Mouse (Mus musculus) intestine, embryonic 15.5 days (tissue): ENCODE measurements around the gene Nusap1. TPM values are rescaled to one million over a fixed set of nuclear protein-coding genes. Genes with fewer than 3 reads are reported as not detected.

Source experiments
- polyA plus RNA-seq: library from polyadenylated mRNA; unstranded; fragments of >200 nt; fragmentation: Nextera tagmentation; extraction: Ambion mirVana; gene quantifications from 2 replicates; pipeline ENCODE4 v1.2.1, GENCODE M21; 2015

The Nusap1 gene
- polyA plus RNA-seq, 1 experiment from 2014 or later = 65.4 TPM

Other genes with a start within 250 kb of the Nusap1 start
- 4.0 and 4.4 TPM in 2 replicates for gene Ino80, start 140.6 kb upstream of the Nusap1 start, polyA plus RNA-seq
- 0.18 and 0.25 TPM in 2 replicates for gene Exd1, start 70.7 kb upstream of the Nusap1 start, polyA plus RNA-seq
- gene Chp1, start 70.6 kb upstream of the Nusap1 start, polyA plus RNA-seq = 53.6 and 54.9 TPM in 2 replicates
- gene Oip5, start 171 bp downstream of the Nusap1 start, polyA plus RNA-seq = 21.0 and 22.8 TPM in 2 replicates
- gene Ndufaf1, start 44.5 kb downstream of the Nusap1 start, polyA plus RNA-seq = 50.0 and 51.6 TPM in 2 replicates
- 30.5 and 34.8 TPM in 2 replicates for gene Rtf1, start 56.8 kb downstream of the Nusap1 start, polyA plus RNA-seq
- 9.5 and 9.7 TPM in 2 replicates for gene Itpka, start 124.0 kb downstream of the Nusap1 start, polyA plus RNA-seq
- gene Ltk, start 142.1 kb downstream of the Nusap1 start, polyA plus RNA-seq = 0.87 and 1.4 TPM in 2 replicates
- 24.2 and 24.8 TPM in 2 replicates for gene Rpap1, start 169.2 kb downstream of the Nusap1 start, polyA plus RNA-seq
- gene Tyro3, start 179.4 kb downstream of the Nusap1 start, polyA plus RNA-seq = 14.7 and 15.5 TPM in 2 replicates